Mouse (Mus musculus) cerebellum, postnatal 10 days (tissue): Measurements from ENCODE around the gene Rara.

ENCODE experiments used
- DNase-seq, 2 experiments: peaks; one replicate each; pipeline ENCODE4 v3.0.0; 2021; ENCODE audit warnings: mixed read lengths in 2 of 2

The Rara gene

DNA sequence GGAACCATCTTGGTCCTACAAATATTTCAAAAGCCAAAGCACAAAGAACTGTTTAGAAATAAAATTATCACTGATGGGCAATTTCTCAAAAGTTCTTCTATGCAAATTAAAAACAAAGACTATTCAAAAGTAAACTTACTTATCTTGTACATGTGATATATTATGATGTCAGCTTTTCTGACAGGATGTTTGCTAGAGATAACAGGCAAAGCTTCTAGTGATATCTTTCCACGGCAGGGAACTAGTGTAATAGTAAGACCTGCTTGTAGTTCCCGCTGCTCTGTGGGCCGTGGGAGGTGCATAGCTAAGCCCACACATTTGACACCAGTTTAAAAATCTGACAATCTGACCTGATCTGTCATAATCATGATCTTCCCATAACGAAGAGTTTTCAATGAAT, 82.5 kb downstream of the Rara start:
- no peak for DNase-seq

GRCm38 (mm10) chr11:99010706-99011105, 83.1 kb downstream of the Rara start:
- no peak for DNase-seq

GRCm38 (mm10) chr11:99013856-99014255, 86.2 kb downstream of the Rara start:
- no peak for DNase-seq

DNA sequence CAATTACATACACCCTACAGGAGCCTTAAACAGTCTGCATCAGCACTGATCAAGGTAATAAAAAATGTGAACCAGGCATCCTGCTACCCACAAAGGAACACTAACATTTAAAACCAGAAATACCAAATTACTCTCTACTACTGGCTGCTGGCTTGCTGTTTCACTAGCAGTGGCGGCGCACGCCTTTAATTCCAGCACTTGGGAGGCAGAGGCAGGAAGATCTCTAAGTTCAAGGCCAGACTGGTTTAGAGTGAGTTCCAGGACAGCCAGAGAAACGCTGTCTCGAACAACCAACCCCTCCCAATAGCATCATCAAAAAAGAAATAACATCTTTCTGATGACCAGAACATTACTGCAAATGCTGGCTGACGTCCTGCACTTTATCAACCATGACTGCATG, 92.2 kb downstream of the Rara start:
- no peak for DNase-seq

GRCm38 (mm10) chr11:99022384-99022933, 94.8 kb downstream of the Rara start:
- DNase-seq, result no peak

GRCm38 (mm10) chr11:99023094-99023493, 95.5 kb downstream of the Rara start:
- no peak for DNase-seq

DNA sequence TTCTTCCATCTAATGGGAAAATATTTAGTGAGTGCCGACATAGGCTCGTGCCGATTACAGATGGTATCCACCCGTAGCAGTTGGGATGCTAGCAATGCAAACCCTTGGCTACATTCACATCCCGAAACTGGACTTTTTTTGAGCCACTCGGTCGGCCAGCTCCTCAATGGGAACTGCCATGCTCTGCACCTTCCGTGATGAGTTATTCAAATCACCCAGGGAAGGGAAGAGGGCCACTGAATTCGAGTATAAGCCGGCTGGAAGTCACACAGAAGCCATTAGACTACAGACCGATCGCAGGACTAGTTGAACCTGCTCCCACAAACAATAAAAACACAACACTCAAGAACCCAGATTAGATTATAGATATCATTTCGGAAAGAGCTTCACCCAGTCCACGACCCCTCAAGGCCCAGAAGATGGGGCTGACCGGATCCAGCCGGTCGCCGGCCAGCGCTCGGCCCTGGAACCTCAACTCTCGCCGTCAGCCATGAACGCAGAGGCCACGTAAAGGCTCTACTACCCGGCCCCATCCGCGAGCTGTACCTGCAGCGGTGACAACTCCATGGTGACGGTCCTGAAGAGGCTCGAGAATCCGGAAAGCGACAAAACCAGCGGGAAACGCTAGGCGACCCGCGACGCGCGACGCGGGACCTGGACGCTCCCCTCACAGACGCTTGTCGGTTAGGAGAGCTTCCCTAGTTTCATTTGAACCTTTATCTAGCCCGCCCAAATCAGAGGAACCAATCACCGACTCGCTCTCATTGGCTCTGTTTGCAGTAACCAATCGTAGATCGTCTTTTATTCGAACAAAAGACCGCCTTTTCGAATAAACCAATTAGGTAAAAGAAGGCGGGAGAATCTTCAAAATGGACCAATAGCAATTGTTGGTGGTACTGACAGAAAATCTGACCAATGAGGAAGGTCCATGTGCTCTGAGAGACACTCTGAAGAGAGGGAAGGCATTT, 96.2 kb downstream of the Rara start, which contains the start of gene Top2a:
TSS of gene Top2a (minus strand) at position 690 of the 968 bp plus-strand sequence.
- DNase-seq, result peak; percentile 90 to 94
